Mouse (Mus musculus) layer of hippocampus, adult 11-12 months (tissue): Measurements from ENCODE around the gene Rxfp3.
"Not testable (repeated sequence)": the region's sequence is repeated elsewhere in the genome, so short reads cannot be mapped to it uniquely, and the experiment has no call there.

Experiments
- DNase-seq: peaks from one replicate; pipeline ENCODE4 v3.0.0; 2022; ENCODE audit warnings: low spot score

The Rxfp3 gene

GRCm38 (mm10) chr15:11035947-11036474 lies 1.8 kb downstream of the Rxfp3 start:
- no peak for DNase-seq

- DNase-seq = no peak
Measured at GRCm38 (mm10) chr15:11030188-11030587, 7.6 kb downstream of the Rxfp3 start.

- no peak for DNase-seq
Measured at GRCm38 (mm10) chr15:11026801-11027561, 10.8 kb downstream of the Rxfp3 start.

GRCm38 (mm10) chr15:11014931-11015330 lies 22.9 kb downstream of the Rxfp3 start:
- DNase-seq = no peak

GRCm38 (mm10) chr15:11010976-11011548 lies 26.7 kb downstream of the Rxfp3 start:
- DNase-seq = no peak

- no peak for DNase-seq
Measured at GRCm38 (mm10) chr15:11008756-11009155, 29.0 kb downstream of the Rxfp3 start.

GRCm38 (mm10) chr15:11004646-11005045 lies 33.1 kb downstream of the Rxfp3 start:
- no peak for DNase-seq

- no peak for DNase-seq
Measured at GRCm38 (mm10) chr15:11003791-11004190, 34.0 kb downstream of the Rxfp3 start.

- DNase-seq = no peak
Measured at GRCm38 (mm10) chr15:11000421-11000820, 37.4 kb downstream of the Rxfp3 start, which contains the start of gene Slc45a2. TSS of gene Slc45a2 (plus strand) at chr15:11000721.

GRCm38 (mm10) chr15:10999832-11000231 lies 38.0 kb downstream of the Rxfp3 start:
- DNase-seq = no peak

- DNase-seq = no peak
Measured at GRCm38 (mm10) chr15:10991566-10991965, 46.2 kb downstream of the Rxfp3 start.

- DNase-seq = no peak
Measured at GRCm38 (mm10) chr15:10990411-10990810, 47.4 kb downstream of the Rxfp3 start.

GRCm38 (mm10) chr15:10986477-10986876 lies 51.3 kb downstream of the Rxfp3 start:
- not testable (repeated sequence) for DNase-seq

- no peak for DNase-seq
Measured at GRCm38 (mm10) chr15:10985756-10986155, 52.0 kb downstream of the Rxfp3 start.
